Mouse (Mus musculus) megakaryocyte, embryonic 14.5 days (primary cell): ENCODE data around the gene Smco4. TPM values are rescaled to one million over a fixed set of nuclear protein-coding genes. Genes with fewer than 3 reads are reported as not detected.
"Not testable (repeated sequence)": the region's sequence is repeated elsewhere in the genome, so short reads cannot be mapped to it uniquely, and the experiment has no call there.

Experiments
- H3K27me3 ChIP-seq: replicated peaks from 2 replicates; pipeline ENCODE3; 2012; ENCODE audit warnings: inconsistent platforms
- H3K36me3 ChIP-seq: replicated peaks from 2 replicates; pipeline ENCODE3; 2012; ENCODE audit warnings: low read length, inconsistent platforms, mixed read lengths
- H3K4me1 ChIP-seq: 2 replicates; pipeline ENCODE4 v1.6.1; 2012; ENCODE audit warnings: inconsistent platforms
- H3K4me3 ChIP-seq: replicated peaks from 2 replicates; pipeline ENCODE3; 2012; ENCODE audit warnings: moderate library complexity, mild to moderate bottlenecking, inconsistent platforms
- H3K9me3 ChIP-seq: 2 replicates; pipeline ENCODE4 v1.6.1; 2012; ENCODE audit warnings: inconsistent platforms
- FLI1 ChIP-seq: IDR thresholded peaks from 2 replicates; pipeline ENCODE4 v1.6.1; 2012; ENCODE audit warnings: low read length, inconsistent platforms, mixed read lengths
- GATA1 ChIP-seq: IDR thresholded peaks from 3 replicates; pipeline ENCODE4 v1.6.1; 2012; ENCODE audit warnings: mixed read lengths, low read length, inconsistent platforms, borderline replicate concordance
- polyA plus RNA-seq: library from polyadenylated mRNA; stranded (reverse); fragments of >175 nt; gene quantifications from 2 replicates; pipeline ENCODE4 v1.2.3, GENCODE M21; 2012; ENCODE audit warnings: low replicate concordance; ENCODE audit not compliant: insufficient read depth

Smco4 gene
- polyA plus RNA-seq, 1 experiment = 12.3 TPM

DNA sequence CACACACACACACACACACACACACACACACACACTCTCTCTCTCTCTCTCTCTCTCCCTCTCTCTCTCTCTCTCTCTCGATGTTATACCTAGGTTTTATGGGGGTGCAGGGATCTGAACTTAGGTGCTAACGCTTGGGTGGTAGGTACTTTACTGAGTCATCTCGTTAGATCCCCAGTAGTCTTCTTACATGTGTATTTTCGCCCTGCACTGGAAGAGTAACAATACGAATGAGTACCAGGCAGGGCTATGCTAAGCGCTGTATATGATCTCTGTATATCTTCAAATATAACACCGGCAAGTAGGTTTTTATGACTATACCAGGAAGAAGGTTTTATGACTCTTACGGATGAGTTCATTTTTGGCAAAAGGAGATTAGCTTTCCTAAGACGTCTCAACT, 831 bp upstream of the Smco4 start:
- TF ChIP-seq FLI1 (no peak), GATA1 (no peak)
- Histone ChIP-seq H3K9me3 (no peaks in the 10 kb centered on the region), H3K27me3 (peaks cover 46% of the 10 kb centered on the region), H3K4me1 (peaks cover 20% of the 10 kb centered on the region), H3K36me3 (no peaks in the 10 kb centered on the region), H3K4me3 (no peak overlapping the region)

DNA sequence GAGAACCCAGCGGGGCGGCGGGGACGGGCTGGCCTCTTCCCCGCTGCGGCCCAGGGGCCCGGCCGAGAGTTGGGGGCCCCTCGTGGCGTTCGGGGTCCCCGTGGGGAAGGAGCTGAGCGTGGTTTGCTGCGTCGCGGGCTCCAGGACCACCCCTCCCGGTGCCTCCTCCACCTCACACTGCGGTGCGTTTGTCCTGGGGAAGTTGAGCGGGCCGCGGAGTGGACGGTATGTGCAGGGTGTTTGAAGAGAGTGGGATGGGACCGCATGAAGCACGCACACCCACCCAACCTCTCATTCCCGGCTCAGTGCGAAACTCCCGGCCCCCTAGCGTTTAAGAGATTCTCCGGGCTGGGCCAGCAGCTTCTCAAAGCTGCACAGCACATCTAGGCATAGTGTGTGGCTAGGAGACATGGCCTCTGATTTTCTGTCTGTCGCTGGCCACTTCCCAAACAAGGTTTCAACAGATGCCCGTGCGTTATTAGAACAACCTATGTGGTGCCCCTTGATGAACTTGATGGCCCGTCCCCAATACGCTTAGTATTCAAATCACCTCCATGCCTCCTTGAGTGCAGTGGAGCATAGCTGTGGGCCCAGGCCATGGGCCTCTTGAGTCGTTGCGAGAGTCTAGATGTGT, 810 bp downstream of the Smco4 start:
- peaks cover 41% of the 10 kb centered on the region for H3K27me3 ChIP-seq

DNA sequence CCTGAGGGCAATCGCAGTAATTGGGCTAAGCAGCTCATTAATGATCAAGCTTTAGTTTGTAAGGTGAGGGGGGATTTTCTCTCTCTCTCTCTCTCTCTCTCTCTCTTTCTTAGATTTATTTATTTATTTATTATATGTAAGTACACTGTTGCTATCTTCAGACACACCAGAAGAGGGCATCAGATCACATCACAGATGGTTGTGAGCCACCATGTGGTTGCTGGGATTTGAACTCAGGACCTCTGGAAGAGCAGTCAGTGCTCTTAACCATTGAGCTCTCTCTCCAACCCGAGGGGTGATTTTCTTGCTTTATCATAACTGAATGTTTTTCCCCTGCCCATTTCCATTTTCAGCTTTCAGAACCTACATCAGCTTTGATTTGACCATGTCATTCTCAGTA, 2.0 kb downstream of the Smco4 start:
- not testable (repeated sequence) for H3K36me3 ChIP-seq, H3K9me3 ChIP-seq, H3K4me3 ChIP-seq
- H3K4me1 ChIP-seq = peaks cover 17% of the 10 kb centered on the region
- H3K27me3 ChIP-seq = peaks cover 37% of the 10 kb centered on the region

More for the DNA sequence above, 810 bp downstream of the Smco4 start:
- H3K4me3 ChIP-seq = peak overlapping the region; percentile 94
- H3K4me1 ChIP-seq = peaks cover 17% of the 10 kb centered on the region
- no peaks in the 10 kb centered on the region for H3K9me3 ChIP-seq
- TF ChIP-seq FLI1 (no peak), GATA1 (no peak)
- H3K36me3 ChIP-seq = no peaks in the 10 kb centered on the region

DNA sequence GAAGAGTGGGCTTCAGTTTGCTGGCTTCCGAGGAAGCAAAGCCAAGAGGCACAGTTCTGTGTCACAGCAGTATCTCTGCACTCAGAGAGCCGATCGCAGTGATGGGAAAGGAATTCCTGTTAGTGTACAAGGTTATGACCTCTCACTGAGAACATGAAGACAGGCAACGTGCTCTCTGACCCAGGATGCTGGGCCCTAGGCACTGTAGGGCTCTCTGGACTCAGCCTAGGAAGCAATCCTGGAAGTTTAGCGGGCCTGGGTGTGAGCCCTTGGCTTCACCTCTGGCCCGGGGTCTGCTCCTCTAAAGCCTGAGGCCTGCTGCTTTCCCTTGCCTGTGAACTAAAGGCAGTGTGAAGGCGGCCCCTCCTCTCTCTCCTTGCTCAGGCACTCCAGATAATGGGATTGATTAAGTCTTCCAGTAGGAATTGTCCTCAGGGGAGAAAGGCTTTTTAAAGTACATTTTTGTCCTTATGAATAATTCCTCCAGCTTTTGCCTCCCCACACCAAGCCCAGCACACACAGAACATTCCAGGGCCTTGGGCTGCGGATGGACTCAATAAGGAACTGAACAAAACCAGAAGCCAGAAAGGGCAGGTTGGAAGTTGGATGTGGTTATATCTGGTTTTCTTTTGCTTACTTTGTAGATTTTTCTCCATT, 2.8 kb downstream of the Smco4 start:
- H3K4me3 ChIP-seq = no peak overlapping the region

DNA sequence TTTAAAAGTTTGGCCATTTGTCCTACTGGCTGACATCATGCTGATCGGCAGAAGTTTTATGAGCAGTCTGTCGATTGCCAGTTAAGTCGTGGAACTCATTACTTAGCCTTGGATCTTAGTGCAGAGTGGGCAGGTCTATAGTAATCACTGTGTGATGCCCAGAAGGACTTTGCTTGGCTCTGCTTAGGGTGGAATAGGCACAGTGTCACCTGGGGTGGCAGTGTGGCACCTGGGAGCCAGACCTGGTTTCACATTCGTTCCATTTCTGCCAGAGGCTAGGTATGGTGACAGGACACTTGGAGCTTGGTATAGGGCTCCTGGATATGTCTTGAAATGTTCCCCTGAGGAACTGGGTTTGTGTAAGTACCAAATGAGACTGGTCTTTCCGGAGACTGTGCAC, 6.8 kb downstream of the Smco4 start:
- no peaks in the 10 kb centered on the region for H3K27me3 ChIP-seq
- no peak for TF ChIP-seq GATA1
- no peak for TF ChIP-seq FLI1
- no peaks in the 10 kb centered on the region for H3K9me3 ChIP-seq
- H3K4me3 ChIP-seq = no peak overlapping the region
- H3K4me1 ChIP-seq = peaks cover 26% of the 10 kb centered on the region
- H3K36me3 ChIP-seq = no peaks in the 10 kb centered on the region

More for the DNA sequence above, 2.8 kb downstream of the Smco4 start:
- H3K27me3 ChIP-seq = peaks cover 30% of the 10 kb centered on the region
- peaks cover 17% of the 10 kb centered on the region for H3K4me1 ChIP-seq
- H3K36me3 ChIP-seq = no peaks in the 10 kb centered on the region
- TF ChIP-seq GATA1 = no peak
- TF ChIP-seq FLI1 = no peak
- no peaks in the 10 kb centered on the region for H3K9me3 ChIP-seq

DNA sequence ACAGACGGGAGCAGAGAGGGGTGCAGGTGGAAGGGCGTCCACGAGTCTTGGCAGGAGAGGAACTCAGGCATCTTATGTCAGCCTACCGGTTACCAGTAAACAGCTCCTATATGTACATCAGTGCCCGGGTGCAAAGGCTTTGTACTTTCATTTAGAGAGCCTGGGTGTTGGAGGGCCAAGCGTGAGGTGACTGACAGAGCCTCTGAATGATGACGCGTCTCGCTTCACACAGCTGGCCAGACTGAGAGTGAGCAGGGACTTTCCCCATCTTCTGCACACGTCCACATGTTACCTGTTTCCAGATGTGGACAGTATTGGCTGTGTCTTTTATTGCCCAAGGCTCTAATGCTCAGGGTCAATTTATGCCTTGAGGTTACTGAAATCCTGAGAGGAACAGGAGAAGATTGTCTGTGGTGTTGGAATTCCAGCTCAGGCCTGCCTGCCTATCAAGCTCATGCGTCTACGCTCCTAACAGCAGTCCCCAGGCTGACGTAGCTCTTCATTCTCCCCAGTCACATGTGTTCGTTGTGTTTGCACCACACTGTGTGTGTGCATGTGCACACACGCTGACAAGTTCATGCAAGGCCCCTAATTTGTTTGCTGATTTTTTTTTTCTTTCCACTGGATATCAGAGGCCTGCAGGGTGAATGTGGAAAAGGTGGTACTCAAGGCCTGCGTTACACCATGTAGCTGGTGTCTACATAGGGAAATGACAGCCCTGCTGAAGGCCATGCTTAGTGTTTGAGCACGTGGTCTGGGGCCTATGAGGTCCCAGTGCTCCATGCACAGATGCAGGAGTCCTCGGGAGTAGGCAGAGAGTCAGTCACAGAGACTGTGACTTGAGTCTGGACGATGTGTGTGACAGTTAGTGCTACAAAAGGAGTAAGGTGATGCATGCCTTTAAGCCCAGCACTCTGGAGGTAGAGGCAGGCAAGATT, 8.4 kb downstream of the Smco4 start:
- Histone ChIP-seq H3K4me1 (peaks cover 33% of the 10 kb centered on the region), H3K36me3 (peaks cover 4% of the 10 kb centered on the region), H3K9me3 (no peaks in the 10 kb centered on the region), H3K27me3 (no peaks in the 10 kb centered on the region), H3K4me3 (no peak overlapping the region)
- TF ChIP-seq FLI1 (no peak), GATA1 (no peak)

DNA sequence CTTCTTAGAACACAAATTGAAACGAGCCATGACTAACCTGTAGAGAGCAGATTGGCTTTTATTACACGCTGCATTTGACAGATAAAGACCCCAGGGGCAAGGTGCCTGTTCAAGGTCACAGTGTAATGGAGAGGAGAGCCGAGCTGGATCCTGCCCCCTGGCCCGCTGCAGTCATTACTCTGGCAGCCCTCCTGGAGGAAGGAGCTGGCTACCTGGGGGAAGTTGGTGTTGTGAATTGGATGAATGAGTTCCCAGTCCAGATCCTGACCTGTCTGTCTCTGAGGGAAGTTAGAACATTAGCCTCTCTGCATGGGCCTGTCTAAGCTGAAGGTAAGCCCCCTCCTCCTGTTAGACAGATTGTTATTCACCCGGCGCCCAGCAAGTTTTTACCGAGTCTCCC, 9.2 kb downstream of the Smco4 start:
- peaks cover 4% of the 10 kb centered on the region for H3K36me3 ChIP-seq
- H3K9me3 ChIP-seq = no peaks in the 10 kb centered on the region

DNA sequence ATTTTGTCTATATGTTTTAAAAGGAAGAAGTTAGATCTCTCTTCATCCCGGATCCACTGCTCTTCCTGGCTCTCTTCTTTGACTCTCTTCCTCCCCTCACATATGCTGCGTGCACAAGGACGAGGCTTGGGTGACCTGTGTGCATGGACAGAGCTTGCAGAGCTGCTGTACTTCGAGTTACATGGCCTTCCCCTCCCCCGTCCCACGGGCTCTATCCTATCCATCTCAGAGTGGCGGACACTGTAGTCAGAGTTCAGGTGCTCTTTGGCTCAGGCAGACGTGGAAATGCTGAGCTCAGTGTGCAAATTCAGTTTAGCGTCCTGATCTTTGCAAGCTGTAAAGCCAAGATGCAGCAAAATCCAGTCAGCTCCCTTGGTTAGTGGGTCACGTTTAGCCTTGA, 10.1 kb downstream of the Smco4 start:
- no peak for TF ChIP-seq GATA1
- no peak for TF ChIP-seq FLI1
- H3K4me1 ChIP-seq = peaks cover 41% of the 10 kb centered on the region
- H3K9me3 ChIP-seq = no peaks in the 10 kb centered on the region
- peak overlapping the region; percentile 14 for H3K4me3 ChIP-seq
- peaks cover 2% of the 10 kb centered on the region for H3K27me3 ChIP-seq
- peaks cover 4% of the 10 kb centered on the region for H3K36me3 ChIP-seq

More for the DNA sequence above, 9.2 kb downstream of the Smco4 start:
- TF ChIP-seq FLI1 = no peak
- H3K27me3 ChIP-seq = peaks cover 2% of the 10 kb centered on the region
- H3K4me1 ChIP-seq = peaks cover 34% of the 10 kb centered on the region
- no peak overlapping the region for H3K4me3 ChIP-seq

DNA sequence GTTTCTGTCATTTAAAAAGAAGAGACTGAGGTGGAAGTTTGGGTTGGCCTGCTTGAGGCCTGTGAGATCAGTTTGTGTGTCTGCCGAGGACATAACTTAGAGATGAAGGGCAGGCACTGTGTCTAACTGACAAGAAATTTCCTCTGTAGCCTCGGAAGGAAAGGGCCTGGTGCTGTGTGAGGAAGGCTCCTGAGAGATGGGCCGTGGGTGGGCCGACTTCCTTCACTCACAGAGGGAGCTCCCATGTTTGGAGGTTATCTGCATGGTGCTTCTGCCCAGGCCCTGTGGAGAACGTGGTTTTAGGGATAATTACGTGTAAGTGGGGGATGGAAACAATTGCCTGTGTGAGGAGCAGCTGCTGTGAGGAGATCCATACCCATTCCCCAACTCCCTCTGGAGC, 10.6 kb downstream of the Smco4 start:
- TF ChIP-seq FLI1 (no peak), GATA1 (no peak)
- peaks cover 2% of the 10 kb centered on the region for H3K27me3 ChIP-seq
- H3K4me1 ChIP-seq = peaks cover 41% of the 10 kb centered on the region
- peaks cover 4% of the 10 kb centered on the region for H3K36me3 ChIP-seq
- peak overlapping the region; percentile 14 for H3K4me3 ChIP-seq
- H3K9me3 ChIP-seq = no peaks in the 10 kb centered on the region

DNA sequence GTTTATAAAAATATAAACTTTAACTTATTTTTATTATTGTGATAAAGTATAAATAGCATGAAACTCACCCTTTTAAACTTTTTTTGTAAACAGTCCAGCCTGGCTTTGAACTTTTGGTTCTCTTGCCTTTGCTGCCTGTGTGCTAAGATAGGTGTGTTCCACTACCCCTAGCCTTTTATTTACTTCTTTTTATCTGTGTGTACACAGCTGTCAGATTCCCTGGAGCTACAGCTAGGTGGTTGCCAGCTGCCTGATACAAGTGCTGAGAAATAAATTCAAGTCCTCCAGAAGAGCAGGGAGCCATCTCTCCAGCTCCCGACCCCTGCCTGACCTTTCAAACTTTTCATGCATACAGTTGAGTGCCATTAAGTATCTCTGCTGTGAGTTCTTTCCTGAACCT, 12.1 kb downstream of the Smco4 start:
- Histone ChIP-seq H3K4me1 (peaks cover 41% of the 10 kb centered on the region), H3K4me3 (no peak overlapping the region), H3K36me3 (peaks cover 4% of the 10 kb centered on the region), H3K9me3 (no peaks in the 10 kb centered on the region), H3K27me3 (peaks cover 2% of the 10 kb centered on the region)
- TF ChIP-seq FLI1 (no peak), GATA1 (no peak)
